Mouse (Mus musculus): ENCODE results near the gene Smim22. TPM values are rescaled to one million over a fixed set of nuclear protein-coding genes. Genes with fewer than 3 reads are reported as not detected.

Gene Smim22
- total and polyA plus RNA-seq, 2 experiments, result 14.6 to 35.5 TPM

GRCm38 (mm10) chr16:5029847-5030246 lies 22.8 kb downstream of the Smim22 start:
- Histone ChIP-seq H3K27ac (replicated peaks; ENCODE audit: insufficient read depth, low read depth, low read length) (no peak overlapping the region), H3K4me3 (ENCODE audit: insufficient read depth, low read depth, low read length) (no peak overlapping the region), H3K4me1 (ENCODE audit: control insufficient read depth, insufficient read depth, low read length) (0 out of 2 replicates have a peak, but pooled peaks cover 2% of the 10 kb centered on the region), H3K9ac (ENCODE audit: low read depth, low read length) (no peak overlapping the region), H3K27me3 (ENCODE audit: control insufficient read depth, insufficient read depth, low read length) (no peaks in the 10 kb centered on the region), H3K79me2 (ENCODE audit: control insufficient read depth, insufficient read depth, low read length) (no peaks in the 10 kb centered on the region), H3K36me3 (ENCODE audit: control insufficient read depth, insufficient read depth, low read length) (peaks cover 85% of the 10 kb centered on the region)
- 7% methylated on average over 2 of the region's 2 CpGs for WGBS
- no peak for TF ChIP-seq POLR2A (IDR thresholded peaks at IDR 0.05; ENCODE audit: extremely low read depth, insufficient read depth, low read length)
- no peak for TF ChIP-seq CTCF (IDR thresholded peaks at IDR 0.05; ENCODE audit: low read depth, low read length)
- DNase-seq (ENCODE audit: extremely low read depth, low read depth, low spot score), result peak; percentile 91

- TF ChIP-seq CTCF (IDR thresholded peaks at IDR 0.05; ENCODE audit: low read depth, low read length) (no peak), POLR2A (IDR thresholded peaks at IDR 0.05; ENCODE audit: extremely low read depth, insufficient read depth, low read length) (no peak)
- H3K9ac ChIP-seq (ENCODE audit: low read depth, low read length), result no peak overlapping the region
- no peak overlapping the region for H3K4me3 ChIP-seq (ENCODE audit: insufficient read depth, low read depth, low read length)
- WGBS, result 90% methylated on average over 3 of the region's 3 CpGs
- no peaks in the 10 kb centered on the region for H3K4me1 ChIP-seq (ENCODE audit: control insufficient read depth, insufficient read depth, low read length)
- no peak for DNase-seq (ENCODE audit: extremely low read depth, low read depth, low spot score)
- H3K27ac ChIP-seq (replicated peaks; ENCODE audit: insufficient read depth, low read depth, low read length), result no peak overlapping the region
- H3K79me2 ChIP-seq (ENCODE audit: control insufficient read depth, insufficient read depth, low read length), result no peaks in the 10 kb centered on the region; the same call in 1 of the 2 replicates
- peaks cover 90% of the 10 kb centered on the region for H3K36me3 ChIP-seq (ENCODE audit: control insufficient read depth, insufficient read depth, low read length)
- H3K27me3 ChIP-seq (ENCODE audit: control insufficient read depth, insufficient read depth, low read length), result no peaks in the 10 kb centered on the region
Observed at GRCm38 (mm10) chr16:5035591-5035990, 28.5 kb downstream of the Smim22 start.

GRCm38 (mm10) chr16:5036649-5037234 lies 29.7 kb downstream of the Smim22 start:
- Histone ChIP-seq H3K36me3 (ENCODE audit: control insufficient read depth, insufficient read depth, low read length) (peaks cover 83% of the 10 kb centered on the region), H3K79me2 (ENCODE audit: control insufficient read depth, insufficient read depth, low read length) (no peaks in the 10 kb centered on the region; the same call in 1 of the 2 replicates), H3K4me1 (ENCODE audit: control insufficient read depth, insufficient read depth, low read length) (no peaks in the 10 kb centered on the region), H3K9ac (ENCODE audit: low read depth, low read length) (no peak overlapping the region), H3K27ac (replicated peaks; ENCODE audit: insufficient read depth, low read depth, low read length) (no peak overlapping the region), H3K4me3 (ENCODE audit: insufficient read depth, low read depth, low read length) (no peak overlapping the region), H3K27me3 (ENCODE audit: control insufficient read depth, insufficient read depth, low read length) (no peaks in the 10 kb centered on the region)
- DNase-seq (ENCODE audit: extremely low read depth, low read depth, low spot score), result no peak
- WGBS, result 86% methylated on average over 5 of the region's 5 CpGs
- no peak for TF ChIP-seq POLR2A (IDR thresholded peaks at IDR 0.05; ENCODE audit: extremely low read depth, insufficient read depth, low read length)
- TF ChIP-seq CTCF (IDR thresholded peaks at IDR 0.05; ENCODE audit: low read depth, low read length), result no peak

- Histone ChIP-seq H3K4me1 (ENCODE audit: control insufficient read depth, insufficient read depth, low read length) (peaks cover 3% of the 10 kb centered on the region), H3K4me3 (ENCODE audit: insufficient read depth, low read depth, low read length) (no peak overlapping the region), H3K9ac (ENCODE audit: low read depth, low read length) (no peak overlapping the region), H3K27ac (replicated peaks; ENCODE audit: insufficient read depth, low read depth, low read length) (no peak overlapping the region), H3K27me3 (ENCODE audit: control insufficient read depth, insufficient read depth, low read length) (no peaks in the 10 kb centered on the region), H3K36me3 (ENCODE audit: control insufficient read depth, insufficient read depth, low read length) (peaks cover 48% of the 10 kb centered on the region), H3K79me2 (ENCODE audit: control insufficient read depth, insufficient read depth, low read length) (no peaks in the 10 kb centered on the region; the same call in 1 of the 2 replicates)
- DNase-seq (ENCODE audit: extremely low read depth, low read depth, low spot score), result no peak
- WGBS, result over 99% methylated on average over 3 of the region's 3 CpGs
- TF ChIP-seq CTCF (IDR thresholded peaks at IDR 0.05; ENCODE audit: low read depth, low read length) (no peak), POLR2A (IDR thresholded peaks at IDR 0.05; ENCODE audit: extremely low read depth, insufficient read depth, low read length) (no peak)
Observed at GRCm38 (mm10) chr16:5045322-5045721, 38.2 kb downstream of the Smim22 start.

GRCm38 (mm10) chr16:5049182-5049773 lies 42.2 kb downstream of the Smim22 start:
- peak overlapping the region; percentile 84 for H3K4me3 ChIP-seq (ENCODE audit: insufficient read depth, low read depth, low read length)
- peak overlapping the region; percentile 74 for H3K27ac ChIP-seq (replicated peaks; ENCODE audit: insufficient read depth, low read depth, low read length)
- under 1% methylated on average over 38 of the region's 38 CpGs for WGBS
- H3K4me1 ChIP-seq (ENCODE audit: control insufficient read depth, insufficient read depth, low read length), result peaks cover 6% of the 10 kb centered on the region
- DNase-seq (ENCODE audit: extremely low read depth, low read depth, low spot score), result peak; percentile 29
- peak overlapping the region; percentile 86 for H3K9ac ChIP-seq (ENCODE audit: low read depth, low read length)
- TF ChIP-seq POLR2A (IDR thresholded peaks at IDR 0.05; ENCODE audit: extremely low read depth, insufficient read depth, low read length), result no peak
- TF ChIP-seq CTCF (IDR thresholded peaks at IDR 0.05; ENCODE audit: low read depth, low read length), result no peak
- H3K27me3 ChIP-seq (ENCODE audit: control insufficient read depth, insufficient read depth, low read length), result no peaks in the 10 kb centered on the region
- H3K79me2 ChIP-seq (ENCODE audit: control insufficient read depth, insufficient read depth, low read length), result no peaks in the 10 kb centered on the region; the same call in 1 of the 2 replicates
- H3K36me3 ChIP-seq (ENCODE audit: control insufficient read depth, insufficient read depth, low read length), result peaks cover 28% of the 10 kb centered on the region

GRCm38 (mm10) chr16:5049774-5050234 lies 42.7 kb downstream of the Smim22 start, which contains the start of the genes Glyr1 and Ubn1:
Gene Glyr1, minus strand, starts transcription at chr16:5049863.
Gene Ubn1, plus strand, starts transcription at chr16:5050057.
- Histone ChIP-seq H3K27ac (replicated peaks; ENCODE audit: insufficient read depth, low read depth, low read length) (peak within 1 kb of the TSS; percentile 83), H3K36me3 (ENCODE audit: control insufficient read depth, insufficient read depth, low read length) (peaks cover 24% of the 10 kb centered on the region), H3K4me1 (ENCODE audit: control insufficient read depth, insufficient read depth, low read length) (peaks cover 6% of the 10 kb centered on the region), H3K9ac (ENCODE audit: low read depth, low read length) (peak within 1 kb of the TSS; percentile 86), H3K4me3 (ENCODE audit: insufficient read depth, low read depth, low read length) (peak within 1 kb of the TSS; percentile 84), H3K27me3 (ENCODE audit: control insufficient read depth, insufficient read depth, low read length) (no peaks in the 10 kb centered on the region), H3K79me2 (ENCODE audit: control insufficient read depth, insufficient read depth, low read length) (no peaks in the 10 kb centered on the region; the same call in 1 of the 2 replicates)
- TF ChIP-seq CTCF (IDR thresholded peaks at IDR 0.05; ENCODE audit: low read depth, low read length) (no peak), POLR2A (IDR thresholded peaks at IDR 0.05; ENCODE audit: extremely low read depth, insufficient read depth, low read length) (peak; percentile 88)
- WGBS, result 0% methylated on average over 54 of the region's 56 CpGs
- DNase-seq (ENCODE audit: extremely low read depth, low read depth, low spot score), result peak; percentile 93
